24 mouse cellular contexts compared by ENCODE assay signal in genomic region chr5:5284531-5284930, GRCm38 (mm10).
"Had no signal": no experiment of that assay in that cellular context is flagged by ENCODE, and none has a peak within 500 bp of the region (broad histone marks: within the 10 kb centered on the region; RNA-seq: fewer than 3 reads in every experiment).

No protein-coding gene starts in this region.

- DNase-seq: gastrocnemius, adult 2 months; gastrocnemius, postnatal 10 days; gastrocnemius, postnatal 25 days; heart, adult 18-20 months; heart, postnatal 10 days; heart, postnatal 4 days; kidney, adult 18-20 months; kidney, adult 8-10 months; kidney, postnatal 10 days; kidney, postnatal 25 days; kidney, postnatal 4 days; liver; liver, embryonic 13.5 days had no signal

- H3K4me3 ChIP-seq: gastrocnemius, adult 2 months; heart, embryonic 10.5 days; heart, embryonic 12.5 days; hindbrain, embryonic 10.5 days; hindbrain, embryonic 12.5 days; intestine, embryonic 15.5 days; layer of hippocampus, adult 2 months; limb, embryonic 10.5 days; limb, embryonic 12.5 days; liver, embryonic 13.5 days had no signal

- H3K27ac ChIP-seq: gastrocnemius, adult 2 months; heart, embryonic 10.5 days; hindbrain, embryonic 10.5 days; hindbrain, embryonic 12.5 days; hindbrain, embryonic 14.5 days; intestine, embryonic 15.5 days; layer of hippocampus, adult 2 months; limb, embryonic 10.5 days; limb, embryonic 12.5 days; liver, embryonic 13.5 days had no signal

- ATAC-seq: hindbrain, embryonic 16.5 days; inflammation-experienced regulatory T-cells, adult 6 months had no signal
